ENCODE assay signal across 12 mouse cellular contexts in the genomic region with DNA sequence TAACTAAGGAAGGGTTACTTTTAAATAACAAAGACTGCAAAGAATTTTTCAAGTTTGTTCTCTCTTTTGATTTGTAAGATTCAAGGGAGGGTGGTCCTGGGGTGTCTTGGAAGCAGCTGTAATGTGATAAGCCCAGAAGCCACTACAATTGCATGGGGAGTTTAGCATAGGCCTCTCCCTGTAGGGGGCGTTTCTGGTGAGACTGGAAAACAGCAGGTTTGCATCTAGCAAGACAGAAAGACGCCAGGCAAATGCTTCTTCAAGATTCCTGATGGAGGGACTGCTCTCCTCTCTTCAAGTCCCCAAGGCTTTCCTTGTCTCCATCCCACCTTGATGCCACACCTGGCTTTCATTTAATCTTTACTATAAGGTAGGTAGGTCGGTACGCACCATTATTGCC.
A peak's percentile ranks its signal among the peaks of the same experiment; 100 is the strongest.
DNase-seq lines count a peak whose midpoint lies in the region; ATAC-seq and TF ChIP-seq lines count a peak whose summit lies in the region.
"Had no signal": no experiment of that assay in that cellular context is flagged by ENCODE, and none has a peak within 500 bp of the region (broad histone marks: within the 10 kb centered on the region; RNA-seq: fewer than 3 reads in every experiment).

No protein-coding gene starts in this region.

- no peaks in the 10 kb centered on the region for H3K4me1 ChIP-seq in ES-Bruce4 (ENCODE audit: control insufficient read depth, insufficient read depth, low read length)
- H3K4me1 ChIP-seq in midbrain, embryonic 12.5 days = peaks cover 21% of the 10 kb centered on the region

- peak overlapping the region; percentile 75; the same call in 1 of the 2 replicates for H3K27ac ChIP-seq in ES-Bruce4 (ENCODE audit: insufficient read depth, low read length)
- H3K27ac ChIP-seq in midbrain, embryonic 12.5 days (replicated peaks) = peak overlapping the region; percentile 89
- H3K27ac ChIP-seq: embryonic facial prominence, embryonic 13.5 days had no signal

- WGBS in midbrain, embryonic 12.5 days = 27% methylated on average over 4 of the region's 4 CpGs

- TF ChIP-seq EP300 in ES-Bruce4 (IDR thresholded peaks at IDR 0.05; ENCODE audit: insufficient read depth, low read depth, low read length) = 0 out of 2 replicates have a peak, but pooled peaks have one; percentile 15

- TF ChIP-seq CTCF in ES-Bruce4 (IDR thresholded peaks at IDR 0.05; ENCODE audit: low read depth, low read length) = peak; percentile 31

- TF ChIP-seq POLR2A in ES-Bruce4 (IDR thresholded peaks at IDR 0.05; ENCODE audit: insufficient read depth, low read length) = no peak

- no peaks in the 10 kb centered on the region for H3K36me3 ChIP-seq in ES-Bruce4 (ENCODE audit: control insufficient read depth, insufficient read depth, low read length, poor library complexity, severe bottlenecking)
- H3K36me3 ChIP-seq in midbrain, embryonic 12.5 days = no peaks in the 10 kb centered on the region
- H3K36me3 ChIP-seq: embryonic facial prominence, embryonic 13.5 days had no signal

- peak overlapping the region; percentile 46 for H3K4me2 ChIP-seq in midbrain, embryonic 12.5 days (replicated peaks)

- H3K9me3 ChIP-seq in ES-Bruce4 (replicated peaks; ENCODE audit: control insufficient read depth, insufficient read depth, low read length, poor library complexity, severe bottlenecking) = peaks cover 5% of the 10 kb centered on the region; the same call in 1 of the 2 replicates
- H3K9me3 ChIP-seq in midbrain, embryonic 12.5 days = no peaks in the 10 kb centered on the region
- H3K9me3 ChIP-seq: embryonic facial prominence, embryonic 13.5 days had no signal

- no peak overlapping the region for H3K4me3 ChIP-seq in ES-Bruce4 (ENCODE audit: low read depth, low read length)
- H3K4me3 ChIP-seq in midbrain, embryonic 12.5 days = no peak overlapping the region
- H3K4me3 ChIP-seq: embryonic facial prominence, embryonic 13.5 days; megakaryocyte, embryonic 14.5 days had no signal

- H3K9ac ChIP-seq in ES-Bruce4 (ENCODE audit: low read depth, poor library complexity, severe bottlenecking) = no peak overlapping the region
- H3K9ac ChIP-seq in midbrain, embryonic 12.5 days (replicated peaks) = no peak overlapping the region
- H3K9ac ChIP-seq: embryonic facial prominence, embryonic 13.5 days had no signal

- no peak for DNase-seq in frontal cortex, postnatal 10 days (ENCODE audit: low spot score in 2 of 2)
- peak; percentile 57 to 66 for DNase-seq in cerebellum, postnatal 10 days
- no peak for DNase-seq in adrenal gland, postnatal 14 days
- DNase-seq in Muller cell, postnatal 12 days (ENCODE audit: inconsistent ontology term) = no peak
- DNase-seq in spleen, adult 18-20 months = no peak
- DNase-seq: adrenal gland, adult 8-10 months; gastrocnemius, postnatal 10 days had no signal

- ATAC-seq in frontal cortex, adult (ENCODE audit: low TSS enrichment) = 0 out of 2 replicates have a peak, but pooled peaks have one; percentile 67
- ATAC-seq in midbrain, embryonic 12.5 days (ENCODE audit: low FRiP score, low read depth) = no peak

- H3K27me3 ChIP-seq in ES-Bruce4 (ENCODE audit: control insufficient read depth, insufficient read depth, low read length, poor library complexity, severe bottlenecking) = no peaks in the 10 kb centered on the region
- no peaks in the 10 kb centered on the region for H3K27me3 ChIP-seq in midbrain, embryonic 12.5 days
- H3K27me3 ChIP-seq: embryonic facial prominence, embryonic 13.5 days; megakaryocyte, embryonic 14.5 days had no signal

Comparison
In these comparisons a context has a peak if more than half of its experiments do, and no peak if none do; other contexts are left out.
1. DNase-seq: peak in cerebellum, postnatal 10 days (2 of 2); none in frontal cortex, postnatal 10 days (0 of 2), adrenal gland, postnatal 14 days (single experiment), Muller cell, postnatal 12 days (single experiment) and spleen, adult 18-20 months (0 of 2).